Mouse (Mus musculus): ENCODE results near the gene Naa11. TPM values are rescaled to one million over a fixed set of nuclear protein-coding genes. Genes with fewer than 3 reads are reported as not detected.

Gene Naa11
- polyA plus RNA-seq (2012; rRNA removed): not detected in 2 replicates

DNA sequence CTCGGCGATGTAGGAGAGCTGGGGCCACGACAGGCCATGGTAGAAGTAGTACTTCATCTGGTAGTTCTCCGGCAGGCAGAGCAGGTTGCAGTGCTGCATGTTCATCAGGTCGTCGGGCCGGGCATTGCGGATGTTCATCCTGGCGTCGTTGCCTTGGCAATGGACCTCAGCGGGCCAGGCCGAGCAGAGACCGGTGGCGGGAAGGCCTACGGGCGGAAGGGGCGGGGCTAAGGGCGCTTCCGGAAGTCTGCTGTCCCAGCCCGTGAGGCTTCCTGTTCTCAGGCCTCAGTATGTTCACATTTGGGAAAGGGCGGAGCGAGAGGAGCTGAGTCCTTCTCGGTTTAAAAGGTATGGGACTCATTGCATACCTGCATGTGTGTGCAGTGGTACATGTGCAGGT is at the start of gene Naa11:
TSS of gene Naa11 (minus strand) at position 220 of the 400 bp plus-strand sequence.
- no peak for DNase-seq (ENCODE audit: low spot score)

DNA sequence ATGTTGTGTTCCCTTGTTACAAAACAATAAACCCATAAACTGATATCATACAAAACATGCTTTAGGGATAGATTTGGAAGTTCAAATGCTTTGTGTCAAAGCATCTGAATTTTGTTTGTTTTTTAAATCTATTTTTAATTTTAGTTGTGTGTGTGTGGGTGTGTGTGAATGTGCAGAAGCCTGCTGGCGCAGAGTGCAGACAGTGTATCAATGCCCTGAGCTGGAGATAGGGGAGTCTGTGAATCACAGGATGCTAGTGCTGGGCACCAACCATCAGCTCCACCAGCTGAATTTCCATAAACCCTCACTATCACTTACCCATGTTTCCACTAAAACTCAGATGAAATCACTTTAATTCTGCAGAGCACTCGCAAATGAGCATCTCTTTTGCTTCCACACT is 40.3 kb upstream of the Naa11 start:
- no peak for DNase-seq (ENCODE audit: low spot score)

DNA sequence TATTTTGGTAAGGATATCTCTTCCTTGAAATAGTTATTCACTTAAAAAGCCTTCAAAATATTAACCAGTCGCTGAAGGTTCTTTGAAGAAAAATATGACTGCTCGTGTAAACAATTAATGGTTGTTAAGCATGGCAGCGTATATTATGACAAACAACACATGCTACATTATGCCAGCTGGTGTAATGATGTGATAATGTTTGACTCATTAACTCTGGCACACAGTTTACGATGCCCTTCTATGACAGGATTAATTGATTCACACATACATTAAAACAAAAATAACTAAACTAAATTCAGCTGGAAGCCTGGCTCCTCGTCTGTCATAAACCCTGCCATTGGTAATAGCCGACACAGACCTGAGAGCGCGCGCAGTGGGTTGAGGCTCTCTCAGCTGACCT is 37.8 kb upstream of the Naa11 start:
- DNase-seq (ENCODE audit: low spot score): no peak

DNA sequence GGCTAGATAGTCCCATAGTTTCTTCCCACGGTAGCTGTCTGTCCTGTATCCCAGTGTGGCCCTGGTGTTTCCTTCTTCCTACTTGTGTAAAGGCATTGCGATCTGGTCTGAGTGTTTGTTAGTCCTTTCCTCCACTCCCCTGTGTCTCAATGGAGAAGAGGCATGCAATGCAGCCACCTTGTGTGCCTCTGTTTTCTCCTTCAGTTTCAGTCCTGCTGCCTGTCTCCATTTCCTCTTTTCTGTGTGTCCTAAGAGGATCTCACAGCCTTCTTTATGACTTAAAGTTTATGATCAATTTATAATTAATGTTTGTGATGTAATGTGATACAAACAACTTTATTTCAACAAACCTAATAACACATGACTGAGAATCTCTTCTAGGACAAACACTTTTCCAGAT is 29.5 kb upstream of the Naa11 start:
- no peak for DNase-seq (ENCODE audit: low spot score)

DNA sequence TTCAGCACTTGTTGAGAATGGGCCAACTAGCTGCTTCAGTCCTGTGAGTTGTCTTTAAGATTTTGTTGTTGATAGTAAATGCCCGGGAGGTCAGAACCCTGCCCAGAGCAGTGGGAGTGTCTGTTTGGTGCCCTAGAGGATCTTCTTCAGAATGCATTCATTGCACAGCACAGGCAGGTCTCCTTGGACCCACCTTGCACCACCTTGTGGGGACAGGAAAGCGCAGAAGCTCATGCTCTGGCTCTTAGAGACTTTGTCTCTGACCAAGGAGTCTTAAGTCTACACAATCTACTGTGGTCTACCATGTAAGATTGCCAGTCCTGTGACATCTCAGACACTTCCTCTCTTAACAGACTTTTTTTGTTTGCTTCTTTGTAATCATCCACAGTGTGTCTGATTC is 25.0 kb upstream of the Naa11 start:
- DNase-seq (ENCODE audit: low spot score): no peak

DNA sequence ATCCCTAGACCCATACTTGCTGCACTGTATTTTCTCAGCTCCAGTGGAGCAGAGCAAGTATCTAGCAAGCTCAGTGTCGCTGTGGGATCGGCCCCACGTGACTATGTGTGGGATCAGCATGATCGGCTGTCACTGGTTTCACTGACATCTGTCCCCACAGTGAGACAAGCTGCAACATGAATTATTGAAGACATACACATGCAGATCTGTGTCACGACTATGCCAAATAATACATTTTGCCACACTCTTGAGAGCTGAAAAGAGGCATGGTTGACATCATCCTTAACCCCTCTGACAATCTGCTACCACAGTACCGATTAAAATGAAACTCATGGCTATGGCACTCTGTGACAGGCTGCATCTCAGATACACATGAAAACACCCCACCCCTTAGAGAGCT is 23.7 kb upstream of the Naa11 start:
- no peak for DNase-seq (ENCODE audit: low spot score)

DNA sequence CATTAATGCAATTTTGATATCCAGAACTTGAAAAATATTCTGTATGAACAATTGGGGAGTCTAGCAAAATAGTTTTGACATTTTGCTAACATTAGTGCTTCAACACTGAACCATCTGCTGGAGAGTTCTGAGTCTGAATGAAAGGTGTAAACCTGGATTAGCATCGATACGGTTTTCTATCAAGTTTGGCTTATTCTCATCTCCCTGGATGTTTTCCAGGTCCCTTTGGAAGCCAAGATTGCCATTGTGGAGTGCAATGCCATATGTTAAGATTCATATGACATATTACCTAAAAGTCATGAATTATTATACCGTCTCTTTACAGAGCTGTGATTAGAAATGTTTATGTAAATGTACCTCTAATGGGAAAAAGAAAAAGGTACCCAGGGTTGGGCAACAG is 21.5 kb upstream of the Naa11 start:
- DNase-seq (ENCODE audit: low spot score): no peak

DNA sequence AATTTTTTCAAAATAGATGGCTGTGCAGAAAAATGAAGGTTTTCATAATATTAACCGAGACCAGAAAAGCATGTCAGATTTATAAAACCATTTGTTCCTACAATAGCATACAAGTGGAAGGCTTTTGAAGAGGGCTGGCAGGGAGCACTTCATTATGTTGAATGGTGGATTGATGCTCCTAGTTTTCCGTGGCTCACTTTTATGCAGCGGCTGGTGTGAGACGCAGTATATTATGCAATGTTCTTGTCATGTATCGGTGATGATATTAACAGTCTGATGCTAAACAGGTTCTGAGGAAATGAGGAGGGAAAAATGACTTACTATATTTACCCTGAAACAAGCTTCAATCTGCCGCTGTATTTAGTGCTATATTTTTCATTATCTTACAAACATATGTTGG is 18.0 kb upstream of the Naa11 start:
- DNase-seq (ENCODE audit: low spot score): no peak

DNA sequence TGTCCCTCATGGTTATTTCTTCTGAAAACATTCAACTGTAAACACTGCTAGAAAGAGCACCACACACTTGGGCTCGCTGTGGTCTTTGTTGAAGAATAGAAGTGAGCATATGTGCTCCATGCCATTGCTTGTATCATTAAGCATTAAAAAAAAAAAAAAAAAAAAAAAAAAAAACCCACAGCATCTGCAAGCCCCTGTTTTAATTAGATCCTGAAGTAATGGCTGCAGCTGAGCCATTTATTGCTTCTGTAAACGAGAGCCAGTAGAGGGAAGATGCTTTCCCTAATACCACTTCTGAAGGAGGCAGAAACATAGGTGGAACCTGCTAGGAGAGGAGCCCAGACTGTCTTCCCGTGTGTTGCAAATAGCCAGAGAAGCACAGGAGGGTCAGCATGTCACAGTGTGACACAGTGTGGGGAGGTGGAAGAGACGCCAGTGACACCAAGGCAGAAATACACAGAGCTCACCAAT is 17.1 kb upstream of the Naa11 start:
- DNase-seq (ENCODE audit: low spot score): no peak

DNA sequence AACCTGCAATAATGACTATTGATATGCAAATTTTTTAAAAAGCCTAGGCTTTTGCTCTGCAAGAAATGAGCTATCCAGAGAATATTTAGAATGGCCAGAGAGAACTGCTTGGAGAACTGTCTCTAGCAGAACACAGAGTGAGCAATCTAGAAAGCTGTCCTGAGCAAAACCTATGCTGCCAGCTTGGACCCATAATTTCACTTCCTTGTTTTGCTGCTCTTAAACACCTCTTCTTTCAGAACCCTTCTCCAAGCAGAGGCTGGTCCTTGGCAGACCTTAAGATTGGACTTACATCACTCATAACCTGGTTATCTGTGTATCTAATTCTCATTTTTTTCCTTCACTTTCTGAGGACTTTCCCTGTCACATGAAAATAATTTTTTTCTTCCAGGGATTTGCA is 8.9 kb upstream of the Naa11 start:
- DNase-seq (ENCODE audit: low spot score): no peak

DNA sequence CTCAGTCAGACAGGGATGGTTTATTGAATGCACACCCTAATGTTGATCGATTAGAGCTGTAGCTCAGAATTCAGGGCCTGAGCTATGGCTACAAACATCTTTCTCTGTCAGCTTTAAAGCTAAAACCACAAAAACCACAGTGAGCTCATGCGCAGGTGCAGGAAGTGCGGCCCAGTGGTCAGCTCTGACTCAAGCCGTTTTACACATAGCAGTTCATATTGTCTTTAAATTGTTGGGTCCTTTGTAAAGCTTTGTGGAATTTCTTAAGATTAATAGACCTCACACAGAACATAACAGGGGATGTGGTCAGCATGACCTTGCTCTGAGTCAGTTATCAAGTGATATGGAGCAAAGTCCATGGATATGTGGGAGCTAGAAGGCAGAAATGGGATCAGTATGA is 5.4 kb upstream of the Naa11 start:
- no peak for DNase-seq (ENCODE audit: low spot score)

DNA sequence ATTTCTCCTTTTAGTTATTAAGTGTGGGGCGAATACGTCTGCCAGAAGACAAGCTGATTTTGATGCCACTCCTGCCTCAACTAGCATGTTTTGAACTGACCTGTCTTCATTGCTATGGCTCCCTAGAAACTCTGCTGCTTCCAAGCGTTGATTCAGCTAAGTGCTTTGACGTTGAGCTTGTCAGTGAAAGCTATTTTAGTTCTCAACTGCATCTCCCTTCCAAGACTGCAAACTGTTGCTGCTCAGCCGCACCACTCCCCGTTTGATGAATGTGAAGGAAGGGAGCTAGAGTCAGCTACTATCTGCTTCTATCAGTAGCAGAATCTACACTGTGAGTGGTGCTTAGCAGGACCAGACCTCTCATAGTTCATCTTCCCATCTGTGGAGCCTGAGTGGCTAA is 4.6 kb downstream of the Naa11 start:
- no peak for DNase-seq (ENCODE audit: low spot score)

DNA sequence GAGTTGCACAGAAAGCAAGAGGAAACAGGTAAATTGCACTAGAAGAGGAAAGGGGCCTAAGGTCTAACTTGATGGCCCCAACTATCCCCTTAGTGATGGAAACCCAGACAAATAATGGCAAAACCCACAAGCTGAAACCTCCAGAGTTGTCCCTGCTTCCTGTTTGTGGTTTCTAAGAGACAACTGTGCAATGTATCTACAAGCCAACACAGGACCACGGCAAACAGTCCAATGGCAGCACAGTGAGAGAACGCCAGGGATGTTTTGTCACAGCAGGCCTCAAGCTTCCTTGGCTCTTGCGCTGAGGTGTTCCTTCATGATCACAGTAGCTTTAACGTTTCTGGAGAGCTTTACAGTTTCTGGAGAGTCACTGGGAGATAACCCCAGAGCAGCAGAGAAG is 7.8 kb downstream of the Naa11 start:
- DNase-seq (ENCODE audit: low spot score): no peak

DNA sequence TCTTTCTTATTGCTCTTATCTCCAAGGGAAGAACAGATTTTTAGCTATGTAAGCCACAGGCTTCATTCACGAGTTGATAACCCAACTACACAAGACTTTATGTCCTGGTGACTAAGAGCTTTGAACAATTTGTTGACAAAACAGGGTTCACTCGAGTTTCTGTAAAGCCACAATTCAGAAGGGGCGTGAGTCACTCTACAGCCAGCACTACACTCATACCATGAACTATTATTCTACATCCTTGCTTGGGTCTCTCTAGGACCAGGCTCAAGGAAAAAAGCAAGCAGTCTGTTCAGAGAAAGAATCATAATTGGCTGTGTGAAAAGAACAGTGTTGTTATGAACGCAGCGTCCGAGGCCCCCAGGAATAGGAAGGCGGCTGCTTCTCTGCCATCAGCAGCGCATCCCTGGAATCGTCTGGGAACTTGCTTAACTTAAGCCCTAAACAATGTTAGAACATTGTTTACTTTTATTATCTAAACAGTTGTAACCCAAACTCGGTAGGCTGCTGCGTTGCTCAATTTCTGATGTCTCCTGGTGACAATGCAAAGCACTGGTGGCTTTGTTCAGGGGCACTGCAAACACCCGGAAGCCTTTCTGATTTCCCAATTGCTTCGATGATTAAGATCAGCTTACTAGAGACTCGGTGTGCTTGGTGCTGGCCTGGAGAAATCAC is 9.5 kb downstream of the Naa11 start:
- no peak for DNase-seq (ENCODE audit: low spot score)

DNA sequence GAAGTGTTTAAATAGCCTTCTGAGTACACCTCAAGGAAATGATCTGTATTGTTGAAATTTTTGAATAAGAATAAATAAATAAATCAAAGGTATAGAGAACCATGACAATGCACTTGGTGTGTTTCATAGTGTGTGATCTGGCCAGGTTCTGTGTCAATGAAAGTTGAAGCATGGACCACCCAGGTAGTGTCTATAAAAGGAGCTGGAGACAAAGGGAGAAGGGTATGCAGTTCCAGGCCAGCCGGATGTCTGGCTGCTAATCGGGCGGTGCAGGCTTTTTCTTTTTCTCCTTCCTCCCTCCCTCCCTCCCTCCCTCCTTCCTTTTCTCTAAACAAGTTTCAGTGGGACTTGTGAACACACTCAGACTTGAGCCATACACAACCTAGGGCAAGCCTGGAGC is 12.2 kb downstream of the Naa11 start:
- no peak for DNase-seq (ENCODE audit: low spot score)

DNA sequence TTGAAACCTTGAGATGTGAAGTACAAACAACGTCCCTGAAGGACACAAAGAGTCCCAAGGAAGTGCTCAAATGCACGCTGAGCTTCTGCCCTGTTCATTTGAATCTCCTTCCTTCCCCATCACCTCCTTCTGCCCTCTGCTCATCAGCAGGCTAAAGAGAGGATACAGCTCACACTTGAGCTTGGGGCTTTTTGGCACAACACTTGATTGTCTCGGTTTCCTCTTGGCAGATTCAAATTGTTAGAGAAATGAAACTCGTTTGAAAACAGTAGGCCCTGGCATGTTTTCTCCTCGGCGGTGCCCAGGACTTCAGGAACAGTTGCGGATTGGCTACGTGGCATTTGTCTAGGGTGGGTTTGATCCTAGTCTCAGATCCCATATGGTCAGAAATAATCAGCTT is 27.4 kb downstream of the Naa11 start:
- DNase-seq (ENCODE audit: low spot score): no peak

DNA sequence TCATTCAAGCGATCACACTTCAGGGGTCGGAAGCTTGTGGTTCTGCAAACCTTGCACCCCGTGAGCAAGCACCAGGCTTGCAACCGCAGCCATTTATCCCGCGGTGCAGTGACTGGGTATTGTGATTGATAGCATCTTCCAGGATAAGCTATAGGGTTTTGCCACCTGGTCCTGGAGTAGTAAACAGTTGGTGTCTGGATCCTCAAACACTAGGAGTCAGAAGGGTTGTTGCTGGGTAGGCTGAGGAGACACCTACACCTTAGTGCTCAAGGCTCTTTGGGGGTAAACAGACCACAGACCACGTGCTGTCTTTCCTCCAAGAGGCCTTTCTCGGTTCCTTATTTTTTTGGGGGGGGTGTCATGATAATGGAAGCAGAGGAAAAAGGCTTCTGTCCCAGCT is 27.9 kb downstream of the Naa11 start:
- no peak for DNase-seq (ENCODE audit: low spot score)

DNA sequence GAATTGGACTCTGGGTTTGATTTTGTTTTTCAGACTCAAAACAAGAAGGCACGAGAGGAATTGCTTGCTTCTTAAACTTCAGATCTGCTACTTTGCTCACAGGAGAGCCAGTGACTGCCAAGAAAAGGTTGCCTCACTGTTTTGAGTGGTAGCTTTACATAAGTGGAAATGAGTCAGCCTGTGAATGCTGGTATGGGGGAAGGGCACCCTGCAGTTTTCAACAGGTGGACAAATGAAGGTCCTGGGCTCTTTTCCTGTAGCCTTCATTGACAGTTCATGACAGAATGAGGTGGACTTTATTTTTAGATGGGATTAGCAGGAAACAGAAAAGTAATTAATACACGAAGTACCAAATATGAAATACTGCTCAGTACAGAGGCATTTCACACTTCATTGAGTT is 29.6 kb downstream of the Naa11 start:
- DNase-seq (ENCODE audit: low spot score): no peak

DNA sequence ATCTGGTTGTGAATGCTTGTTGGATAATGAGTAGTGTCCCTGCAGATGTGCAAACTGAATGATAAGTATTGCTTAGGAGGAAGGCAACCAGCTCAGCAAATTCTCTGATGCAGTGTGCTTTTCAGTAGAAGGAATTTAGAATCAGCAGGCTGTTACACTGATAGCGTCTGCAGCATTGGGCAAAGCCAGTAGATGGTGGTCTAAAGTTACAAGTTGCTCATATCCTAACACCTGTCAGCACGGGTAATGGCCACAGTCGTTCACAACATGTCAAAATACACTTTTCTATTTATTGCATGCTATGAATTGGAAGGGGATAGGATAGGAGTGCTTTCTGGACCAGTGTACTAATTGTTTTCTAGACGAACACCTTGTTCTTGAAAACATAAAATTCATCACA is 33.1 kb downstream of the Naa11 start:
- DNase-seq (ENCODE audit: low spot score): no peak

DNA sequence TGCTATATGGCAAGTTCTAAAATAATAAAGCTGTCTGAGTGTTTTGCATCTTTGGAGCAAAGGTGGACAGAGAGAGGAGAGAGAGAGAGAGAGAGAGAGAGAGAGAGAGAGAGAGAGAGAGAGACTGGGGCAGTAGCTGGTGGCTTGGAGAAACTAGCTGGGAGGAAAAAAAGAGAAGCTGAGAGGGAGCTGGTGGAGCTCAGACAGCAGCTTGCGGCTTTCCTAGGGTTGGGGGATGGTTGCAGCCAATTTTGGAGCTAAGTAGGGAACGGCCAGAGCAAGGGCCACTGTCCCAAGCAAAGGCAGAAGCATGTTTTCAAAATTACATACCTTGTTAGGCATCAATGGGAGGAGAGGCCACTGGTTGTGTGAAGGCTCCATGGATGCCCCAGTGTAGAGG is 36.0 kb downstream of the Naa11 start:
- DNase-seq (ENCODE audit: low spot score): no peak

DNA sequence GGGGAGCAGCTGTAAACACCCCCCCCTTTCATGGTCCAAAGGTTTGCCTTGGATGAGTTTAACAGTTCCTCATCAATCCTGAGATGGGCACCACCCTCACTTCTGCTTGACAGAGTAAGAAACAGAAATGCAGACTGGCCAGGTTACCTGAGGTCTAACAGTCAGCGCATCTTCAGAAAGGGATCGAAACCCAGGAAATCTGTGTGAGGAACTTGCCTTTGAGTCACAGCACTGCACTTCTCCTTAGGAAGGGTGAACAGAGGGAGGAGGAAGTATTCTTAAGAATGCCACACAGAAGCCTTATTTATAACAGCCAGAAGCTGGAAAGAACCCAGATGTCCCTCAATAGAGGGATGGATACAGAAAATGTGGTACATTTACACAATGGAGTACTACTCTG is 37.0 kb downstream of the Naa11 start:
- DNase-seq (ENCODE audit: low spot score): no peak

DNA sequence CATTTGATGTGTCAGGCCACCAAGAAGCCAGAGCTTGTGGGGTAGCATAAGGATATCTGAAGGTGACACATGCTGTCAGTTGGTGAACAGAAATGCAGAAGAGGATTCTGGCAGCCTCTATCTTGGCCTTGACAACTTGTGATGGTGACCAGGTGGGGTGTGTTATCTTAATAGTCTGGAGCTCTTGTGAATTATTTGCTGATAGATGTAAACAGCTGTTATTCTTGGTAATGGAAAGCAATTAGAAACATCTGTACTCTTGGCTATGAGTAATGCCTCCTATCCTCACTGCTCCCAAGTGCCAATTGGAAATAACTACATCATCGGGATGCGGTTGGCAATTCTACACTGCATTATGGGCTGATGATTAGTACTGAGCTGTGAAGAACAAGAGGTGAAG is 43.4 kb downstream of the Naa11 start:
- DNase-seq (ENCODE audit: low spot score): no peak

DNA sequence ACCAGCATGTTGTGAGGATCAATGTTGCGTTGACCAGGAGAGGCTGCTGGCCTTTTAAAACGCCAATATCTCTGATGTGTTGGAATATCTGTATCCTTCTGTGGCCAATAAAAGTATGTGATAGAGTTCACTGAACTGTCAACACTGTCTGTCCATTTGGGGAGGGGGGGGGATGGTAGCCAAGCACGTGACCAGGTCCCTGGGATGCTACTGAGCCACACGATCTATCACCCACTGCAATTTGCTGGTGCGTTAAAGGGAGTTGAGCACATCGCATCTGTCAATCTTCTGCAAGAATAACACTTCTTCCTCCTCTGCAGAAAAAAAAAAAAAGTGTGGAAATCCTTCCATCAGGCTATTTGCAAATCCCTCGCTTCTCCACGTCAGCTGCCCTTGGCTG is 43.9 kb downstream of the Naa11 start:
- DNase-seq (ENCODE audit: low spot score): no peak

DNA sequence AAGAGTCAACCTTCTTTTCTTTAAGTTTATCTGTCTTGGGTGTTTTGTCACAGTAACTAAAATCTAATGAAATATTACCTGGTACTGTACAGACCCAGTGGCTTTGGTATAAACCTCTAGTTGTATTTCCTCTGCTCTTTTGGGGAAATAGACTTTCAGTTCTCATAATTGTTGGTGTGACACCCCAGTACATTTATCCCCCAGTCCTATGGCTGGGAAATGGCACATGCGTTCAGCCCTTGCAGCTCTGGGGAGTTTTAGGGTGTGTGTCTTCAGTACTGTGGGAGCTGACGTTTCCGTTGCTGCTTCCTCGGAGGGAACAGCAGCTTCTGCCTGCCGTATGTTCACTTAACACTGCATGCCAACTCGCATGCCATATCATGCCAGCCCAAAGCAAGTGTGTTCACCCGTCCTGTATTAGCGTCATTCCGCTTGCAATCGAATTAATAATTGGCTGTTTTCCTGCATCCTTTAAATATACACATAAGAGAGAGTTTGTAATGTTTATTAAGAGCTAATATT is 46.4 kb downstream of the Naa11 start:
- no peak for DNase-seq (ENCODE audit: low spot score)
